Mouse (Mus musculus): ENCODE data around the gene Tmem151b.

- TF ChIP-seq POLR2A (IDR thresholded peaks at IDR 0.05; ENCODE audit: extremely low read depth, insufficient read depth, low read length) (no peak), CTCF (IDR thresholded peaks at IDR 0.05; ENCODE audit: extremely low read depth, insufficient read depth, low read length) (no peak)
Measured at GRCm38 (mm10) chr17:45563216-45563615, 13.7 kb upstream of the Tmem151b start.
